Mouse (Mus musculus): ENCODE data around the gene Tceanc2. TPM values are rescaled to one million over a fixed set of nuclear protein-coding genes. Genes with fewer than 3 reads are reported as not detected.

Gene Tceanc2
- polyA plus RNA-seq, 1 experiment from 2014 or later = 14.5 TPM

Other genes with a start within 250 kb of the Tceanc2 start
- gene Mrpl37, start 112.2 kb downstream of the Tceanc2 start, polyA plus RNA-seq (2015; fragmentation: Nextera tagmentation; extraction: Ambion mirVana) = 86.4 and 91.1 TPM in 2 replicates
- gene Cyb5rl, start 112.1 kb downstream of the Tceanc2 start, polyA plus RNA-seq (2015; fragmentation: Nextera tagmentation; extraction: Ambion mirVana) = 4.3 and 4.6 TPM in 2 replicates
- not detected in 2 replicates for gene Cdcp2, start 82.2 kb downstream of the Tceanc2 start, polyA plus RNA-seq (2015; fragmentation: Nextera tagmentation; extraction: Ambion mirVana)
- 327 TPM in 2 replicates for gene Tmem59, start 717 bp downstream of the Tceanc2 start, polyA plus RNA-seq (2015; fragmentation: Nextera tagmentation; extraction: Ambion mirVana)
- gene Ldlrad1, start 30.1 kb upstream of the Tceanc2 start, polyA plus RNA-seq (2015; fragmentation: Nextera tagmentation; extraction: Ambion mirVana) = not detected in 2 replicates
- gene Lrrc42, start 74.4 kb upstream of the Tceanc2 start, polyA plus RNA-seq (2015; fragmentation: Nextera tagmentation; extraction: Ambion mirVana) = 53.5 and 56.9 TPM in 2 replicates
- 33.4 and 36.2 TPM in 2 replicates for gene Hspb11, start 74.5 kb upstream of the Tceanc2 start, polyA plus RNA-seq (2015; fragmentation: Nextera tagmentation; extraction: Ambion mirVana)
- gene Dio1, start 128.1 kb upstream of the Tceanc2 start, polyA plus RNA-seq (2015; fragmentation: Nextera tagmentation; extraction: Ambion mirVana) = not detected in 2 replicates
- 42.7 and 44.3 TPM in 2 replicates for gene Yipf1, start 135.2 kb upstream of the Tceanc2 start, polyA plus RNA-seq (2015; fragmentation: Nextera tagmentation; extraction: Ambion mirVana)
- gene Ndc1, start 188.7 kb upstream of the Tceanc2 start, polyA plus RNA-seq (2015; fragmentation: Nextera tagmentation; extraction: Ambion mirVana) = 24.8 and 25.5 TPM in 2 replicates

Data from heart, embryonic 13.5 days (tissue).